Mouse (Mus musculus) testis, adult 2 months (tissue): Measurements from ENCODE around the gene Kif1b.

ENCODE experiments used
- CTCF ChIP-seq: fragments of 200-500 bp; IDR thresholded peaks from 2 replicates; pipeline ENCODE4 v1.5.1; 2012; ENCODE audit warnings: low read depth, mild to moderate bottlenecking, inconsistent platforms, low read length, moderate library complexity; ENCODE audit not compliant: control insufficient read depth, insufficient read depth, insufficient replicate concordance
- POLR2A ChIP-seq: fragments of 200-500 bp; IDR thresholded peaks from 2 replicates; pipeline ENCODE4 v1.6.1; 2012; ENCODE audit warnings: low read depth, mild to moderate bottlenecking, inconsistent platforms, low read length, moderate library complexity; ENCODE audit not compliant: control insufficient read depth

DNA sequence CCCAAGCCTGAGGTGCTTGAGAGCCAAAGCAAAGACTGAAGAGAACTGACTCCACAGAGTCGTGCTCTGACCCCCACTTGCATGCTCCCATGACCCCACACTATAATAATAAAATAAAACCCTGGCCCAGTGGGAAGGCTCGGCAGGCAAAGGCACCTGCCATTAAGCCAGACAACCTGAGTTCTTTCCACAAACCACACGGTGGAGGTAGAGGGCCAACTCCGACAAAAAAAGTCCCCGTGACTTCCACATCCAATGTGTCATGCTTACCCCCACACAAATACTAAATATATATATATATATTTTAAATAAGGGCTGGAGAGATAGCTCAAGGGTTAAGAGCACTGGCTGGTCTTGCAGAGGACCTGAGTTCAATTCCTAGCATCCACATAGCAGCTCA, 143.3 kb downstream of the Kif1b start:
- TF ChIP-seq POLR2A (no peak), CTCF (no peak)
